Mouse (Mus musculus) urinary bladder, postnatal 0 days (tissue): Measurements from ENCODE around the gene Gm10377. TPM values are rescaled to one million over a fixed set of nuclear protein-coding genes. Genes with fewer than 3 reads are reported as not detected.

ENCODE experiments used
- polyA plus RNA-seq: library from polyadenylated mRNA; unstranded; fragments of >200 nt; fragmentation: Nextera tagmentation; extraction: Ambion mirVana; gene quantifications from 2 replicates; pipeline ENCODE4 v1.2.1, GENCODE M21; 2015

Gene Gm10377
- polyA plus RNA-seq: not detected in 2 replicates

DNA sequence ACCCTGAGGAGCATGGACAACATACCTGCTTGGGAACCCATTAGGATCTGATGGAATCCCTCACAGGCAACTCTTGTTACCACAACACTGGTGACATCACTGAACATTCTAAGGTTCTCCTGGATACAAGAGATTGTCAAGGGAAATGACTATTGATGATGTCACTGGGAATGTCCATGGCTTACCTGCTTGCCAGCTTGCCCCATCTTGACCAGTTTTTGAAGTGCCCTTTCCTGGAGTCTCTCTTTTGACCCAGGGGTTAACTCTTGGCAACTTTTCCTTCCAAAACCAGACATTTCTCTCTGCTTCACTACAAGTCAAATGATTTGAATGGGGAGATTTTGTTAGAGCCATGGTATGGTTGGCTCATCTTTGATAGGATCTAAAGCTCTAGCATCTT is at the start of gene Gm10377:
TSS of gene Gm10377 (minus strand) at position 101 of the 400 bp plus-strand sequence.

DNA sequence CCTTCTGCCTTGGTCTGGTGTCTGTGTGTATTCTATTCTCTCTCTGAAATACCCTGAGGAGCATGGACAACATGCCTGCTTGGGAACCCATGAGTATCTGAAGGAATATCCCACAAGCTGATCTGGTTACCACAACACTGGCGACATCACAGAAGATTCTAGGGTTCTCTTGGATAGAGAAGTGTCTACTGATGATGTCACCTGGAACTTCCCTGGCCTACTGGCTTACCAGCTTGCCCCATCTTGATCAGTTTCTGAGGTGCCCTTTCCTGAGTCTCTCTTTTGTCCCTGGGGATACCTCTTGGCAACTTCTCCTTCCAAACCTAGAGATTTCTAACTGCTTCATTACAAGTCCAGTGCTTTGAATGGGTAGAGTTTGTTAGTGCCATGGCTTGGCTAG is 29.1 kb downstream of the Gm10377 start, which contains the start of gene Gm3015:
TSS of gene Gm3015 (minus strand) at position 101 of the 400 bp plus-strand sequence.

Other genes starting within 250 kb of the Gm10377 start
- not detected in 2 replicates for gene Gm17124, start 198.1 kb downstream of the Gm10377 start, polyA plus RNA-seq
- not detected in 2 replicates for gene Gm3633, start 156.1 kb downstream of the Gm10377 start, polyA plus RNA-seq
- not detected in 2 replicates for gene Gm10378, start 142.0 kb downstream of the Gm10377 start, polyA plus RNA-seq
- gene Gm3015, start 29.2 kb downstream of the Gm10377 start, polyA plus RNA-seq: not detected in 2 replicates
- not detected in 2 replicates for gene Gm21977, start 55.5 kb upstream of the Gm10377 start, polyA plus RNA-seq
- not detected in 2 replicates for gene Gm8082, start 195.6 kb upstream of the Gm10377 start, polyA plus RNA-seq
- gene Gm10376, start 217.6 kb upstream of the Gm10377 start, polyA plus RNA-seq: not detected in 2 replicates